ENCODE assay signal across 8 mouse cellular contexts in the genomic region with DNA sequence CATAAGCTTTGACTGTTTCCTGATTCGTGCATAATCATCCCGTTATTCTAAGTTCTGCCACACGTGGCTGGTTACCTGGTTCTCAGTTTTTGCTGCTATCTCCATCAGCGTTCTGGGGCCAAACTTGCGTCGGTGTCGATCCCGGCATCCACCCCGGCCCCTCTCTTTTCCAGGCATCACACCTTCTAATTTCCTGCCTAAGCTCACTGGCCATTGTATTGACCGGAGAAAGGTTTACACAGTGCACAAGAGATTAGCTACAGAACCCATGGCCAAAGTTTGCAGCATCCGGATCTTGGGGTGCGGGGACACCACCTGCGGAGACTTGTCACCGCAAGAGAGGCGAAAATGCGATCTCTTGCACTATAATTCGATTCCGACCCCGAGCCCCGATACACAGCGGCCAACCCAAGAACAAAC. TPM values are rescaled to one million over a fixed set of nuclear protein-coding genes. Genes with fewer than 3 reads are reported as not detected.
DNase-seq lines count a peak whose midpoint lies in the region; ATAC-seq and TF ChIP-seq lines count a peak whose summit lies in the region.

No protein-coding gene starts in this region.

- peak overlapping the region; percentile 99 for H3K4me2 ChIP-seq in heart, embryonic 16.5 days (ENCODE audit: low read depth, low read length)
- peak overlapping the region; percentile 94 for H3K4me2 ChIP-seq in forebrain, embryonic 16.5 days (ENCODE audit: low read length)

- peak overlapping the region; percentile 94 for H3K9ac ChIP-seq in heart, embryonic 16.5 days (ENCODE audit: low read length)
- peak overlapping the region; percentile 91 for H3K9ac ChIP-seq in forebrain, embryonic 16.5 days (replicated peaks; ENCODE audit: low read depth, low read length)

- H3K9me3 ChIP-seq in heart, embryonic 16.5 days (replicated peaks; ENCODE audit: control insufficient read depth, low read length) = no peaks in the 10 kb centered on the region
- no peaks in the 10 kb centered on the region for H3K9me3 ChIP-seq in G1E (replicated peaks)
- H3K9me3 ChIP-seq in forebrain, embryonic 16.5 days (ENCODE audit: control insufficient read depth, low read length) = no peaks in the 10 kb centered on the region

- no peak for TF ChIP-seq CTCF in G1E (IDR thresholded peaks at IDR 0.05; ENCODE audit: low read depth, low read length)

- ATAC-seq in heart, embryonic 16.5 days (replicated peaks; ENCODE audit: extremely low read depth, insufficient read depth, low FRiP score) = no peak
- no peak for ATAC-seq in G1E (ENCODE audit: extremely low read depth, insufficient number of reproducible peaks, low FRiP score, poor library complexity, severe bottlenecking)
- peak; percentile 26 for ATAC-seq in forebrain, embryonic 16.5 days
- ATAC-seq in megakaryocyte, adult 5-6 weeks (ENCODE audit: poor library complexity, severe bottlenecking) = peak; percentile 16; the same call in 1 of the 2 replicates

- under 1% methylated on average over 21 of the region's 21 CpGs for WGBS in heart, embryonic 16.5 days
- under 1% methylated on average over 21 of the region's 21 CpGs for WGBS in forebrain, embryonic 16.5 days

- DNase-seq in heart, adult 9 months (ENCODE audit: low spot score in 2 of 2) = no peak
- no peak for DNase-seq in G1E (ENCODE audit: low spot score)
- no peak for DNase-seq in ovary, postnatal 36 days (ENCODE audit: low spot score)
- no peak for DNase-seq in thymus, postnatal 0 days (ENCODE audit: low spot score)
- no peak for DNase-seq in cerebellum, adult 11 months

- peaks cover 45% of the 10 kb centered on the region for H3K4me1 ChIP-seq in heart, embryonic 16.5 days (ENCODE audit: control insufficient read depth, insufficient read depth, low read length)
- peaks cover 57% of the 10 kb centered on the region for H3K4me1 ChIP-seq in G1E (ENCODE audit: insufficient read depth, low read depth, low read length)
- H3K4me1 ChIP-seq in forebrain, embryonic 16.5 days (replicated peaks; ENCODE audit: control insufficient read depth, insufficient read depth, low read length) = peaks cover 42% of the 10 kb centered on the region

- H3K36me3 ChIP-seq in heart, embryonic 16.5 days (ENCODE audit: control insufficient read depth, insufficient read depth) = peaks cover 10% of the 10 kb centered on the region
- H3K36me3 ChIP-seq in G1E (replicated peaks) = peaks cover 50% of the 10 kb centered on the region
- H3K36me3 ChIP-seq in forebrain, embryonic 16.5 days (ENCODE audit: control insufficient read depth, insufficient read depth) = peaks cover 6% of the 10 kb centered on the region

- H3K27ac ChIP-seq in heart, embryonic 16.5 days (ENCODE audit: low read length) = peak overlapping the region; percentile 77
- peak overlapping the region; percentile 81 for H3K27ac ChIP-seq in forebrain, embryonic 16.5 days (ENCODE audit: low read length)

- no peaks in the 10 kb centered on the region for H3K27me3 ChIP-seq in heart, embryonic 16.5 days (ENCODE audit: control insufficient read depth, insufficient read depth, low read length)
- no peaks in the 10 kb centered on the region for H3K27me3 ChIP-seq in G1E (ENCODE audit: insufficient read depth, low read length)
- H3K27me3 ChIP-seq in forebrain, embryonic 16.5 days (replicated peaks; ENCODE audit: control insufficient read depth, insufficient read depth, low read length) = no peaks in the 10 kb centered on the region

- H3K4me3 ChIP-seq in heart, embryonic 16.5 days (ENCODE audit: low read length) = peak overlapping the region; percentile 79
- peak overlapping the region; percentile 98 for H3K4me3 ChIP-seq in G1E (ENCODE audit: low read depth, low read length)
- peak overlapping the region; percentile 88 for H3K4me3 ChIP-seq in forebrain, embryonic 16.5 days (replicated peaks; ENCODE audit: low read length)

RNA-seq across cellular contexts. Expression of gene Trim11, which starts 0.3 kb away (rescaled TPM):
- polyA plus RNA-seq in heart, embryonic 16.5 days (2015; fragmentation: Nextera tagmentation; extraction: Ambion mirVana) = 37.1 and 40.3 TPM in 2 replicates
- 44.7 and 48.2 TPM in 2 replicates for total RNA-seq in G1E (2014; fragmentation: Nextera tagmentation)
- total RNA-seq in G1E (2017) = 32.3 and 36.4 TPM in 2 replicates
- 69.3 and 75.9 TPM in 2 replicates for polyA plus RNA-seq in G1E (2012)
- 24.7 and 26.4 TPM in 2 replicates for polyA plus RNA-seq in forebrain, embryonic 16.5 days (2015; fragmentation: Nextera tagmentation; extraction: Ambion mirVana)
- total RNA-seq in megakaryocyte, adult 5-6 weeks (2015) = 22.2 and 26.7 TPM in 2 replicates
- 30.0 and 33.2 TPM in 2 replicates for total RNA-seq in megakaryocyte, adult 5-6 weeks (2017)
- polyA plus RNA-seq in thymus, postnatal 0 days (2015; fragmentation: Nextera tagmentation; extraction: Ambion mirVana) = 49.6 and 54.0 TPM in 2 replicates

RNA-seq across cellular contexts. Expression of gene Hist3h2a, which starts 23.1 kb away (rescaled TPM):
- polyA plus RNA-seq in heart, embryonic 16.5 days (2015; fragmentation: Nextera tagmentation; extraction: Ambion mirVana) = 33.9 and 35.2 TPM in 2 replicates
- 93.3 and 107 TPM in 2 replicates for total RNA-seq in G1E (2014; fragmentation: Nextera tagmentation)
- 108 and 128 TPM in 2 replicates for total RNA-seq in G1E (2017)
- 6.2 and 13.5 TPM in 2 replicates for polyA plus RNA-seq in G1E (2012)
- 150 and 152 TPM in 2 replicates for polyA plus RNA-seq in forebrain, embryonic 16.5 days (2015; fragmentation: Nextera tagmentation; extraction: Ambion mirVana)
- 20.6 and 24.9 TPM in 2 replicates for total RNA-seq in megakaryocyte, adult 5-6 weeks (2015)
- total RNA-seq in megakaryocyte, adult 5-6 weeks (2017) = 267 and 273 TPM in 2 replicates
- polyA plus RNA-seq in thymus, postnatal 0 days (2015; fragmentation: Nextera tagmentation; extraction: Ambion mirVana) = 52.3 and 52.8 TPM in 2 replicates

RNA-seq across cellular contexts. Expression of gene Trim17, which starts 23.1 kb away (rescaled TPM):
- 0.26 and 0.39 TPM in 2 replicates for polyA plus RNA-seq in heart, embryonic 16.5 days (2015; fragmentation: Nextera tagmentation; extraction: Ambion mirVana)
- total RNA-seq in G1E (2014; fragmentation: Nextera tagmentation) = not detected in 2 replicates
- 0.11 and 0.12 TPM in 2 replicates for total RNA-seq in G1E (2017)
- polyA plus RNA-seq in G1E (2012) = 0.12 and 7.5 TPM in 2 replicates
- polyA plus RNA-seq in forebrain, embryonic 16.5 days (2015; fragmentation: Nextera tagmentation; extraction: Ambion mirVana) = 1.8 and 2.0 TPM in 2 replicates
- not detected in 2 replicates for total RNA-seq in megakaryocyte, adult 5-6 weeks (2015)
- total RNA-seq in megakaryocyte, adult 5-6 weeks (2017) = 0.07 TPM in 1 of 2 replicates, not detected in the other
- 0.29 and 0.44 TPM in 2 replicates for polyA plus RNA-seq in thymus, postnatal 0 days (2015; fragmentation: Nextera tagmentation; extraction: Ambion mirVana)

RNA-seq across cellular contexts. Expression of gene Hist3h2ba, which starts 28.9 kb away (rescaled TPM):
- polyA plus RNA-seq in heart, embryonic 16.5 days (2015; fragmentation: Nextera tagmentation; extraction: Ambion mirVana) = 21.8 and 27.5 TPM in 2 replicates
- total RNA-seq in G1E (2014; fragmentation: Nextera tagmentation) = 2.7 and 23.2 TPM in 2 replicates
- total RNA-seq in G1E (2017) = 6.0 and 7.1 TPM in 2 replicates
- polyA plus RNA-seq in G1E (2012) = 0.20 TPM in 1 of 2 replicates, not detected in the other
- 389 and 395 TPM in 2 replicates for polyA plus RNA-seq in forebrain, embryonic 16.5 days (2015; fragmentation: Nextera tagmentation; extraction: Ambion mirVana)
- total RNA-seq in megakaryocyte, adult 5-6 weeks (2015) = 4.6 and 6.9 TPM in 2 replicates
- total RNA-seq in megakaryocyte, adult 5-6 weeks (2017) = 5.4 and 10.9 TPM in 2 replicates
- polyA plus RNA-seq in thymus, postnatal 0 days (2015; fragmentation: Nextera tagmentation; extraction: Ambion mirVana) = 50.8 and 57.5 TPM in 2 replicates

RNA-seq across cellular contexts. Expression of gene Rnf187, which starts 38.9 kb away (rescaled TPM):
- polyA plus RNA-seq in heart, embryonic 16.5 days (2015; fragmentation: Nextera tagmentation; extraction: Ambion mirVana) = 172 and 176 TPM in 2 replicates
- total RNA-seq in G1E (2014; fragmentation: Nextera tagmentation) (55.7 and 55.8 TPM in 2 replicates), G1E (2017) (72.8 and 106 TPM in 2 replicates)
- polyA plus RNA-seq in G1E (2012) = 225 and 312 TPM in 2 replicates
- polyA plus RNA-seq in forebrain, embryonic 16.5 days (2015; fragmentation: Nextera tagmentation; extraction: Ambion mirVana) = 423 and 435 TPM in 2 replicates
- 42.6 and 42.9 TPM in 2 replicates for total RNA-seq in megakaryocyte, adult 5-6 weeks (2015)
- 49.7 and 61.7 TPM in 2 replicates for total RNA-seq in megakaryocyte, adult 5-6 weeks (2017)
- polyA plus RNA-seq in thymus, postnatal 0 days (2015; fragmentation: Nextera tagmentation; extraction: Ambion mirVana) = 245 and 268 TPM in 2 replicates

Comparison
In these comparisons a context has a peak if more than half of its experiments do, and no peak if none do; other contexts are left out.
1. ATAC-seq: peak in forebrain, embryonic 16.5 days (single experiment) and megakaryocyte, adult 5-6 weeks (single experiment); none in heart, embryonic 16.5 days (single experiment) and G1E (single experiment).
2. Peak in every context shown above with its lines, with median percentiles within 50 percentile points of each other: H3K4me3 ChIP-seq.